Mouse (Mus musculus): Measurements from ENCODE around the gene Gm17677.

The Gm17677 gene

DNA sequence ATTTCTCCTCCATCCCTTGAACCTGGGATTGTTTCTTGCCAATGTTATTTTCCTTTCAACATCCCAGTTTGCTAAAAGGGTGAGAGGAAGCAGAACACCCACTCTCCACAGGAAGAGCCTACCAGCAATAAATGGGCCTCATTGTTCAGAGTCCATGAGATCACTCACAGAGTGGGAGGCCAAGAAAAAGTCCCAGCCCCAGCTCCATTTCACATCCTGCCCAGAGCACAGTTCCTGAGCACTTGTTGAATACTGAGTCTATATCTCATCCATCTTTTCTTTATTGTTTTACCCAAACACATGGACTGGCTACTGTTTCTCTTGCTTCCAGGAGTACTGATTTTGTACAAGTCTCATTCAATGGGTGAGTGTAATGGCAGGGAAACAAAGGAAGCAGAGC lies at the start of gene Gm17677:
Gene Gm17677, plus strand, starts transcription at position 301 of the 400 bp plus-strand sequence.
- DNase-seq (ENCODE audit: low spot score) = no peak

DNA sequence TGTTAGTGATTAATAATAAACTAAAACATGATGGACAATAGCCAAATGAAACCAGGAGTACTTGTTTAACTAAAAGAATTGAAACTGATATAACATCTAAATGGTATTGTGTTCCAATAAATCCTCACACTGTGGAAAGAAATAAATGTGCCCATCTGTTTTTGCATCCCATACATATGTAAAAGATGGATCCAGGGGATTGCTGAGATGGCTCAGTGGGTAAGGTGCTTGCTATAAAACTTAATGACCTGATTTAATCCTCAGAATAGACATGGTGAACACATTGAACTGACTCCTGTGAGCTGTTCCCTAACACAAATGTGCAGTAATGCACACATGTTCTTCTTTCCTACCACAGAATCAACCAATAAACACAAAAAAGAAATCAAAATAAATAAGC lies 48.9 kb upstream of the Gm17677 start:
- no peak for DNase-seq (ENCODE audit: low spot score)

DNA sequence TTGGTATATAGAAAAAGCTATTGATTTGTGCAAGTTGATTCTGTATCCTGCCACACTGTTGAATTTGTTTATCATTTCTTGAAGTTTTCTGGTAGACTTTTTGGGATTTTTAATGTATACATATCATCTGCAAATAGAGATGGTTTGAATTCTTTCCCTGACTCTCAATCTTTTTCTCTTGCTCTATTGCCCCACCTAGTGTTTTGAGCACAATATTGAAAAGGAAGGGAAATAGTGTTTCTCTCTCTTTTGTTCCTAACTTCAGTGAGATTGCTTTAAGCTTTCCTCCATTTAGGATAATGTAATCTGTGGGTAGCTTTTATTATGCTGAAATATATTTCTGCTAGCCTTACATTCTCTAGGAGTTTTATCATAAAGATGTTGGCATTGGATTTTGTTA lies 33.6 kb upstream of the Gm17677 start:
- no peak for DNase-seq (ENCODE audit: low spot score)

DNA sequence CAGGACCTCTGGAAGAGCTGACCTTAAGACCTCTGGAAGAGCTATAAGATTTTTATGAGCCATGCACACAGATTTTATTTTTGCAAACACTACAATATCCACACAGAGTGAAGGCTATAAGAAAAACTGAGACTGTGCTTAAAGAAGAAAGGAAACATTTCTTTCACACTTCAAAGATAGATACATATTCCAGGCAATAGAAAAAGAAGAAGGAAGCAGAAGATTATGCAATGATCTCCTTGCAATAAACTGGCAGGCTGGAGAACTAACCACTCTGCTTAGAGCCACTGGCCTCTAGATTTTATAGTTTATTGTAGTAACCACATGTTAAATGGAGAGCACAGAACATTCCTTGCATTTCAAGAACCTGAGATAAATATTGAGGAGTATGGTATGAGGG lies 16.0 kb downstream of the Gm17677 start:
- DNase-seq (ENCODE audit: low spot score) = no peak

DNA sequence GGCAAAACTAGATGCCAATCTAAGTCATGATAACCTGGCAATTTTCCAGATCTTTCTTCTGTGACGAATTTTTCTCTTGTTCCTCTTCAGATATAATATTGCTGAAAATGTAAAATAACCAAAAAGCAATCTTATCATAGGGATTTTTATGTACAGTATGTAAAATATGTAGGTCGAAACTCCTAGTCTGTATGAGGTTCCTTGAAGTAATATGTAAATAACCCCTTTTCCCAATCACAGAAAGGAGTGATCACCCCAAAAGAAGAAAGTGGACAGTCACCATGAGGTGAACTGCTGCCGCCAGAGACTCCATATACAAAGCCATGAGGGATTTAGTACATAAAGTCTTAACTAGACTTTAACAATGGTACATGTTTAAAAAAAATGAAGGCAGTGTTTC lies 37.2 kb downstream of the Gm17677 start, which contains the start of gene Gm17727:
Gene Gm17727, minus strand, starts transcription at position 101 of the 400 bp plus-strand sequence.
- DNase-seq (ENCODE audit: low spot score) = no peak

DNA sequence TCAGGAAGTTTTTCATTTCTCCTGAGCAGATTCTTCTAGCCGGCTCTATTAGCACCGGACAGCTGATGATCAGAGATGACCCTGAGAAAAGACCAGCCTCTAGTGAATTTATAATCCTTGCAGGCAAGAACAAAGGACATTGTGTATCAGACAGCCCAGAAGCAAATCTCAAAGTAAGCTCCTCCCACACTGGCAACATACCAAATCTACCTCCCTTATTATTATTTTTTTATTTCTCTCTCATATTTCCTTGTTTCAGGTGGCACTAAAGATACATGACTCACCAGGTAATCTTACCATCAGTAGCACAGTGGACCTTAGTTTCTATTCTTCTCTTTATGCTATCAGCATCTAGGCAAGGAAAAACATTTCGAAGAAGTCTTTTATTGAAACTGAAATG lies 49.2 kb downstream of the Gm17677 start, which contains the start of the genes Gm27235 and D730048I06Rik:
Gene Gm27235, minus strand, starts transcription at position 101 of the 400 bp plus-strand sequence.
Gene D730048I06Rik, minus strand, starts transcription at position 112 of the 400 bp plus-strand sequence.
- DNase-seq (ENCODE audit: low spot score) = no peak
